Mouse (Mus musculus) heart, adult 8-10 months (tissue): ENCODE measurements around the gene Unc79. TPM values are rescaled to one million over a fixed set of nuclear protein-coding genes. Genes with fewer than 3 reads are reported as not detected.

ENCODE experiments used
- DNase-seq: peaks from one replicate; pipeline ENCODE4 v3.0.0; 2022; ENCODE audit warnings: low spot score
- total RNA-seq, 4 experiments: library from RNA; stranded (reverse); gene quantifications; 2 replicates each; pipeline ENCODE4 v1.2.4; 2022

Gene Unc79
- total RNA-seq, 4 experiments from 2014 or later = 0.06 to 0.08 TPM; not detected in 2

DNA sequence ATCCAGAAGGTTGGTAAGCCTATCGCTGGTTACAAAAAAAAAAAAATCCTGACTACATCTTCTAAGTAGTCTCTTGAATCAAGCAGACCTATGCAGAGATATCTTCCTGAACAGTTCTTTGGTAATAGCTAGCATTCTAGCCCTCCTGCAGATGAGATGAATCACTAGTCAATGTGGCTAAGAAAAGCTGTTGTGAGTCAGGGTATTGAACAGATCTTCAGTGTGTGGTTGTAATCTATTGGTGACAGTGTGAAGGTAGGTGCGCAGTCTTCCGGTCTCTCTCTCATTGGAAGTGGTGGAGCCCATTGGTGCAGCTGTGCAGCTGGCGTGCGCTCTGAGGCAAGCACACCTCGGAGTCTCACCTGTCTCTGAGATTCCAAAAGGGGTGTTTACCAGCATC is 180.3 kb downstream of the Unc79 start:
- DNase-seq = no peak

DNA sequence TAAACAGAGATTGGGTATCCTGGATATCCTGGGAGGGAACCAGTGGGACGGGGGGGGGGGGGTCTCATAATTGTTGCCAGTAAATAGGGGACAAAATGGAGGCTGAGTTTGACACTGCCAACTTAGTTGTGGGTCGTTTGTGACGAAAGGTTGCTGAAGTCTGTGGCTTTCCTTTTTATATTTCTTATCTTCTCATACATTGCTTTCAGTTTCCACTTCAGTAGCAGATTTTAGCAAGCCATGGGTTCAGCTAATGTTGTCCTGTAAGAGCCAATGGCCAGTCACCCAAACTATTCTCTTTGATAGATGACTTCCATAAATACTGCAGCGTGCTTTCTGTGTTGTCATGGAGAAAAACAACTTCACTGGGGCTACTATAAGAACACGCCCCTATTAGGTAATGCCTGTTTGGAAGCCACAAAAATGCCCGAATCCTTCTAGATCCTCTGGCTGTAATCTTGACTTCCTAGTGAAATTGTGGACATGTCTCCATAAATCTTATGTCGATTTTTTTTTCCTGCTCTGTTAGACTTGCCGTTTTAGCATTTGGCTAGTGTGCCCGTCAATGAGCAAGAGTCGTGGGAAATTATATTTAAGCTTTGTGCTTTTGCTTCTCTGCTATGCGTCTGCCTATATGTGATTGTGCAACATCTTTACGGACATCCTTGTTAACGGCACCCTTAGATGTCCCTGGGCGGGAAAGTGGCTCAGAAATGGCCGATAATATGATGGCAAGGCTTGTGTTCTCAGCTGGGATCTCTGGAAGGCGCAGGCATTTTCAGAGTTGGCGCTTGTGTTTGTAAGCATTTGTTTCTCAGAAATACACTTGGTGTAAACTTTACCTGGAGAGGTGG is 181.0 kb downstream of the Unc79 start:
- no peak for DNase-seq

DNA sequence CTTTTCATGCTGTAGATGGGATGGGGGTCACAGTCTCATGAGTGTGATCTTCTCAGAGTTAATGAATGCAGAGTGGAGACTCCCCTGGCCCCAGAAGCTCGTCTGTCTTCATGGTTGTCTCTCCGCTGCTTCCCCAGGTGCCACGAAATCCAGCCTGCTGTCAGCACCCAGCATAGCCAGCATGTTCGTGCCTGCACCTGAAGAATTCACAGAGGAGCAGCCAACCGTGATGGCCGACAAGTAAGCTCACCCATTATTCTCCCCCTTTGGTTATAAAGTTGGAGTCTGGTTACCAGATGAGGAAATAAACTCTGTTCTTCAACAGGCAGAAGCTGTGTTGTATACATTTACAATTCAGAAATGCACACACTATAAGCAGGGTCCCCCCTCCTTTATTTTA is 182.8 kb downstream of the Unc79 start:
- DNase-seq = no peak

DNA sequence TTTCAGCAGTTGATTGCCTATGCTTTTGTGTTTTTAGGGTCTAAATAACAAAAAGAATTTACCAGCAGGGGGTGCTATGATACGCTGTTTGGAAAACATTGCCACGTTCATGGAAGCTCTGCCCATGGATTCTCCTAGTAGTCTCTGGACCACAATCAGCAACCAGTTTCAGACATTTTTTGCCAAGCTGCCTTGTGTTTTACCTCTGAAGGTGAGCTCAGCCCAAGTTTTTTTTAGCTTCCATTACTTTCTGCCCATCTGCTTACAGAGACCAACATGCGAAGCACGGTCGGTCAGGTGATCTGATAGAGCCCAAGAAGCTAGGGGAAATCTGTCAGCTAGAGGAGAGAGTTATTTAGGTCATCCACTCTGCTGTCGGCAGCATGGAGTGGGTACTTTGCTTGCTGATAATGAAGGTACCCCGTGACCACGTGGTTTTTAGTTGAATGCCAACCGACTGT is 193.9 kb downstream of the Unc79 start:
- peak; percentile 63 for DNase-seq

DNA sequence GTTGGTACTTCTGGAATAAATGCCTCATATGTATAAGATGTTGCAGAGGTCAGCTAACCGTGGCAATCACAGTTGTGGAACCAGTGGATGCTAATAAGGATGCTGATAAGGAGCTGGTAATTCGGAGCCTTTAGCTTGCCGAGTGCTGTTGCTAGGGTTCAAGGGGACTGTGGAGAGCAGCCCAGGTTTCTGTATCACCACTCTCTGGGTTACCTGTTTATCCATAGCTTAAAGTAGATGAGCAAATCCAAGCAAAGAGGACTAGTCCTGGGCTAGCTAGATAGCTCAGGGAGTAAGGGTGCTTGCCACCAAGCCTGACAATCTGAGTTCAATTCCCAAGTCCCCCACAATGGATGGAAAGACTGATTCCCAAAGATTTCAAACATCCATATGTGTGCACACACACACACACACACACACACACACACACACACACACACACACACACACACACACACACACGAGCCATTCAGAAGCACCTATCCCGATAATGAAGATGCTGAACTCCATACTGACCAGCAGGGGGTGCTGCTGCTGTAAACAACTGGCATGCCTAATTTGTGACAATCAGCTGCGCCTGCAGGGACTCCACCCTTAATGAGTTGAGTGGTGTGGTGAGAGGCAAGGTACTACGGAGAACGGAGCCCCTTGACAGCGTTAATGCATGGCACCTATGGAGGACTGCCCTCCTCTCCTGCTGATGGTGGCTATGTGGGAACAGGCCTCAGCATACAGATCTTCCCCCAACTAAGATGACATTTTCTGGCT is 195.3 kb downstream of the Unc79 start:
- peak; percentile 33 for DNase-seq

DNA sequence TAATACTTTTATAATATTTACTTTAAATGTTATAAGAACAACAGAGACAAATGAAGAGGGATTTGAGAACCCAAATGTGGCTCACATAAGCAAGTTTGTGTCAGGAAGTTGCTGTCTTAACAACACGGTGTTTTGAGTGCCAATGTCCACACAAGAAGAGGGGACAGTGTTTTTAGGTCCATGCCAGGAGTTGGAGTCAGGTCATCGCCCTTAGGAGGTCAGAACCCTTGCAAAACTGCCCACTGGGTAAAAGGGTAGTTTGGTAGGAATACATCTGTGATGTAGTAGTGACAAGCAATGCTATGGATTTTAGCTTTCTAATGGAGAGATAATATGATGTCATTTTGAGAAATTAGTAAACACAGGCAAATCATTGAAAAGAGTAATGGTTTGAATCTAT is 201.6 kb downstream of the Unc79 start:
- no peak for DNase-seq

DNA sequence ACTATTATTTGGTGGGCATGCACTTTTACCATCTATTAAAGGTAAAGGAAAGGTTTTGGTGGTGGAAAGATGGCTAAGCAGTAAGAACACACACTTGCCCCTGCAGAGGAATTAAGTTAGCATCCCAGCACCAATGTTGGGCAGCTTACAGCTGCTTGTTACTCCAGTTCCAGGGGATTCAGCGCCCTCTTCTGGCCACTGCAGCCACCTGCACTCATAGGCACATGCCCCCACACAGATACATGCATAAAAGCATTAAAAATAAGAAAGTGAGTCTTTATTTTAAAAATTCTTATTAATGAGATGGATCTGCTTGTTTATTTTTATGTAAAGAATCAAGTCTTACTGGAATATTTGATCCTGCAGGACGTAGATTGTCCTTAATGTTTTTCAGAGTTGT is 206.3 kb downstream of the Unc79 start:
- no peak for DNase-seq

DNA sequence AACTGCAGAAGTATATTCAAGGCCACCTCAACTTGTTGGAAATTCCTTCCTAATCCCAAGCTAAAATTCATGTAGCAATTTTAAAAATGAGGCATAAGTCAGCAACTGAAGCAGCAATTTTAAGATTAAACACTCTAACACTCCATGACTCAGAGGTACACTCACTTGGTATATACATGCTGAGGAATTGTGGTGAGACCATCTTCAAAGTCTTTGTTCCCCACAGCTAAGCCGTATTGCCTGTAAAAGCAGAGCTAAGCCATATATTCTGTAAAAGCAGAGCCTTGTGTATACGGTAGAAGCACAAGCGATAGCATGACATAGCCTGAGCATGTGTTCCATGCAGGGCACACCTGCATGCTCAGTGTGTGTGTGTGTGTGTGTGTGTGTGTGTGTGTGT is 206.7 kb downstream of the Unc79 start:
- DNase-seq = no peak

DNA sequence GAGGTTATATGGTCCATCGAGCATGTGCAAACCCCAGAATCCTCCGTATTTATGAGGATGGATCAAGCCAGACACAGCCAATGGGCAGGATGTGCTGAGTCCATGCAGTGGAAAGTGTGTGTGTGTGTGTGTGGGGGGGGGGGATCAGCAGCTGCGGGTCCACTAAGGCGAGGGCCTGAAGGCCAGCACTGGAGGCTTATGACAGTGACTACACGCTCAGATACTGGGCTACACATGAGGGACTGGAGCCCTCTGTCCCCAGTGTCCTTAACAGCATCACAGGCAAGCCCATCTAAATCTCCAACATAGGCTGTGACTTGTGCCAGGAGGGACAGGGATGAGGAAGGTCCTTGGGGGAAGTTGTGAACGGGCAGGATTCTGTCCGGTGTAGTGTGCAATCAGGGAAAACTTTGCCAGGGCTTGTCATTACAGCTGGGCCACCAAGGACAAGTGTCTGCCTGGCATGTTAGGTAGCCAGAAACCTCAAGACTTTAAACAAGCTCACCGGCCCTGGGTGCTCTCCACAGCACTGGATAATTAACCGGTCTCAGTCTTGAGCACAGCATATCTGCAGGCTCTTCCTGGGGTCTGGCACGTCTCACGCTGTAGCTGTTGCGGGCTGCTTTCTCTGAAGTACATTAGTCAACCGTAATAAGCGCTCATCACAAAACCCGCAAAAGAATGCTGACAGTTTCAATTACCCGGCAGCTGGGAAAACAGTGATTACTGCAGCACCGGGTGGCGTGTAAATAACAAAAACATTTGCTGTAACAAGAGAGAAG is 208.7 kb downstream of the Unc79 start:
- DNase-seq = no peak

DNA sequence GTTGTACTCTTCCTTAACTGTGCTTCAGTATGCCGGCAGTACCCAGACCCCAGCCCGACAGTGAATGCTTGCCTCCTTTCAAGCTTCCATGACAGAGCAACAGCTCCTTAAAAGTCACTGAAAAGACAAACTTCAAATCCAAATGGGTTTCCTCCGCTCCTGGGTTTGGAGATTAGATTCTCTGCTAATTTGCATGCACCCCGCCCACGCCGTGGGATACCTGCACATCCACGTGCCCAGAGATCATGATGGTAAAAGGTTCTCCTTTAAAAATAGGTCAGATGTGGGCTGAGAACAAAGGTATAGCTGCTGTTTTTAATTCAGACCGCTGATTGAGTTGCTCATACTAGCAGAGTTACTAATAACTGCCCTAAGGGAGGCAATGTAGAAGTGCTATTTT is 210.4 kb downstream of the Unc79 start:
- no peak for DNase-seq

DNA sequence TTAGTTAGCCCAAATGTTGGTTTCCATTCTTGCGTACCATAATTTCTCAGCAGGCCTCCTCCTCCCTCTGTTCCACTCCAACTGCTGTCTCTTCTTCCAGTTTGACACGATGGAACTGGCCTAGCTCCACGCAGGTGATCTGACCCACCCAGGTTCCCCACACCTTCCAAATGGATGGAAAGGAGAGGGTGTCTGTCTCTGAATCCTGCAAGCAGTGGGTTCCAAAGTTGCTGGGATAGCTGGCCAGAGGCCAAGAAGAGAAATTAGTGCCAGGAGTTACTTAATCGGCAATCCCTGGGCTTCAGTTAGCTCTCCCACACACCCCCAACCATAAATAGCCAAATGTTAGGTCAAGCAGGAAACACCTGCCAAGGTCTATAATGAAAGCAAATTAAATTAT is 212.1 kb downstream of the Unc79 start:
- no peak for DNase-seq

DNA sequence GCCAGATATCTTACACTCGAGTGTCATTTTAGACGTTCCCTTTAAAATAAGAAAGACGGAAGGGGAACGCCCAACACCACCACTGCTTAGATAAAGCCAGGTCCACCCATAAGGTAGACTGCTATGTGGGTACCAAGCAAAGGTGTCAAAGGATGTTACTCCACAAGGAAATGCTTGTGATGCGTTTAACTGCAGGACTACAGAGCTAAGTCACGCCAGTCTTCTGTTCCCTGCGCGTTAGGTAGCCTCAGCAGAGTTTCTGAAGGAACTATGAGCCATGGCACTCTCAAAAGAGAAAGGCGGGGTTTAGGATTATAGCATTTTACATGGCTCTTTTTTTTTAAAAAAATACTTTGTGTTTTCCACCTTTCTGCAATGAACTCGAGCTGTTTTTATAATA is 214.9 kb downstream of the Unc79 start:
- DNase-seq = no peak

DNA sequence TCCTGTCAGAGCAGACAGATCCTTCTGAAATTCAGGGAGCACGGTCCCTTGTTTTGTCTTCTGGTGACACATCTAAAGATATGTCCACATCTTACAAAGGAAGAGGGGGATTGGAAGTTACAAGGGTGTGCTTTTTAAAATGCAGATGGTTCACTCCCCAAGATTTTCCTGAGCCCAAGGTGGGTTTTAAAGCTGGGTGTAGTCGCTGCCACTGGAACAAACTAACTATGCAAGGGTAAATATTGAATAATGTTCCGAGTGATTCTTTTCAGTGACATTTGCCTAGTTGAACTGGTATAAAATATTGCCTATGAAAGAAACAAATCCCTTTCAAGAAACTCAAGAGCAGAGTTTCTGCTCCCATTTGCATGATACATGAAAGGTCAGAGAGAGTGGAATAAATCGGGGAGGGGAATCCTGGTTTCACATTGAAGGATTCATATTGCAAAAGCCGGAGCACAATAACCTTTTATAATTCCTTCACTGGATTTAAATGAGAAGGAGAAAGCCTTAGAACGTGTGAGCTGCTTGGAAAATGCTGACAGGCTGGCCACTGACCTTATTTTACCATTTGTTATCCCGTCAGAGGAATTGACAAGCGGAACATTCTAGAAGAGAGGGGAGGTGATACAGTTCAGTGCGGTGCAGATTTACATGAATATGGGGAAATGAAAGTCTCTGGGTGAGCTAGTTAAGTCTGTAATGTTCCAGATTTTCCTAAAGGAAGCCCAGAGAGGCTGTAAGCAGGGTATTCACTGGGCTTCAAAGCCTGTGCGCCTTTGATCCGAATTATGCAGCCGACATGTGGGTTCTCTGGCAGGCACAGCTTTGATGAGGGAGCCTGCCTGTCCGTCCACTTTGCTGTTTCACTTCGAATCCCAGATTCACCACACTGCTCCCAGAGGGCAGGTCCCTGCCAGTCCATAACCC is 215.7 kb downstream of the Unc79 start:
- no peak for DNase-seq

DNA sequence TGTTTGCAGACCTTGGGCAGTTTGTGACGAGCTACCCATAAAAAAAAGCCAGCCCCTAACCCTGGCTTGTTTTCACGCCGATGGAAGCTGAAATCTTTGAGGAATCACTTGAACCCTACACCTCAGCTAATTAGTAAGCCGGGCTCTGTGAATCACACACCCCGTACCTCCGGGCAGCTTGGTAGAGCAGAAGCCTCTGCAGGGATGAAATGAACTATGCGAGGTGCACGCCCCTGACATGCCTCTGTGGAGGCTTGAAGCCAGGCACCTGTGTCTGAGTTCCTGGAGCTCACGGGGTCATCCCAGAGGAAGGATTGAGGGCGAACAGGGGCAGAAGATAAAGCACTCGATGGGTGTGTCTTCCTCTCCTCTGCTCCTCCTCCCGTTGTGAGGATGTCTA is 220.2 kb downstream of the Unc79 start:
- DNase-seq = no peak

DNA sequence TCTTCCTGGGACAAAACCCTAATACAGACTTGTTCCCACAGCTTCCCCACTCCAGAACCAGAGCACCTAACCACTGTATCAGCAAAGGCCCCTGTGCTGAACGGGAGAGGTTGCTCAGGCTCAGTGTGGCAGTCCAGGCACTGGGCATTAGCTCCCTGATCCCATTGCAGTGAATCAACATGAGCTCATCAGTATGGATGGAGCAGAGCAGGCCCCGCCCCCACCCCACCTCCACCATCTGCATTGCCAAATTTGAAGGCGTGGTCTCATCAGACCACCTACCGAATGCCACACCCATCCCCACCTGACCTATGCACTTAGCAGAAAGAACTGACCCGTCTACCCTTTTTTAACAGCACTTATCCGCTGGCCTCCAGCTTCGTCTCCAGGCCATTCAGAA is 234.4 kb downstream of the Unc79 start:
- DNase-seq = no peak

DNA sequence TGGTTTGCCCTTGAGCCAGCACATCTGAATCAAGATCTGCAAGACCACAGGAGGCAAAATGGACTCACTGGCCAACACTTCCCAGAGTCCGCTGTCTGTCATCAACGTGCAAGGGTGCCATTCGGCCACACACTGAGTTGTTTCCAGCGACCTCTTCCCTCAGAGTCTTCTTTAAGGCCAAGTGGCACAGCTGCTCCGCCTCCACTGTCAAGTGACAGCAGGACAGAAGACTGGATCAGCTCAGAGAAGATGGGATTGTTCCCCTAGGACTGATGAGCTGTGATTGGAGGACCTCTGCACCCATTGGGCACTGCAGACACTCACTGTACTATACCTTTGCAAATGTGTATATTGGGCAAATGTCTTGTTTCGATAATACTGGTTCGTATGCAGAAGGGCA is 238.4 kb downstream of the Unc79 start:
- no peak for DNase-seq

DNA sequence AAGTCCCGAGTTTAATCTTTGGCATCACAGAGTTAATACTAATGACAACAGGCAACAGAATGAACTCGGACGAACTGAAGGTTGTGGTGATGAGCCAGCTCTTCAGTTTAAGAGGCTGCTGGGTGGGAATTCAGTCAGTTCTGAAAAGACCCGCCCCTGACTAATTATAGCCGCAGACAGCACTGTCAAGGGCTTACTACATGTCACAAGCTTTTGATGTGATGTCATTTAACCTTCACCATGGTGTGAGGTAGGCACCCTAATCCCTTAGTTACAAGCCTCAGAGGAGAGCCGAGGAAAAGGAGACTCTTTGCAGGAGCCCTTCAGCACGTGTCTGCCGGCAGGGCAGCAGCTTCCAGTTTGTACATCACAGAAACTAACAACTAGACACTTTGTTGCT is 239.6 kb downstream of the Unc79 start:
- peak; percentile 13 for DNase-seq

DNA sequence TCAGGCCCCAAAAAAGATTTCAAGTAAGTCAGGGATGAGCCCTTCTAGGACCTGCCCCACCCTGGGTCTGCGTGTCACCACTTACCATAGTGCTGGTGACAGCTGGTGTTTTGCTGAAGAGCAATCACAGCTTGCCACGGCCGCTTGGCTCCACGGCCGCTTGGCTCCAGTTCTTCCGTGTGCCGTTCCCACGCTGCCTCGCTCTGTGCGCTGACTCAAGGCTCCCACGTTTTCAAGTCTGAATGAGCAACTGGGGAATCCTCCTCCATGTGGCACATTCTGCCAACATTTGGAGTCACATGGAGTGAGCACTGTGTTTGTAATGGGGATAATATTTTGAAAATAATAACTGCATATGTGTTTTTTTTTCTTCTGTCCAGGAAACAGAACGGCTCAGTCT is 241.1 kb downstream of the Unc79 start:
- peak; percentile 0 for DNase-seq

DNA sequence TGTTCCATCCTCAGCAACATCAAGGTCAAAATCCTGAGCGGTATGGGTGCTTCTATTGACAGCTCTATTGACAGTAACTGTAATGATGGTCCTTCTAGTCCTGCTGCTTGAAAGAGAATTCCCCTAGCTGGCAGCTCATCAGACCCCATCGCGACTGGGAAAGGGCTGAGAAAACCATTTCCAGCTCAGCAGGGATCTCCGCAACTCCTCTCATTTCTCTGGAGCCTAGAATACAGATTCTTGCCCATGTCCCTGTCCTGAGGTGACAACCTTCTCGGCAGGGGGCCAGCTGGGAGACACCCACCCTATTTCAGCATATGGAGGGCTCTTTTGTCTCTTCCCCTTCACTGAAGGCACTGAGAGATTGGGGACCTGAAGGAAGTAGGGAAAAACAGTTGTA is 244.3 kb downstream of the Unc79 start:
- DNase-seq = no peak

DNA sequence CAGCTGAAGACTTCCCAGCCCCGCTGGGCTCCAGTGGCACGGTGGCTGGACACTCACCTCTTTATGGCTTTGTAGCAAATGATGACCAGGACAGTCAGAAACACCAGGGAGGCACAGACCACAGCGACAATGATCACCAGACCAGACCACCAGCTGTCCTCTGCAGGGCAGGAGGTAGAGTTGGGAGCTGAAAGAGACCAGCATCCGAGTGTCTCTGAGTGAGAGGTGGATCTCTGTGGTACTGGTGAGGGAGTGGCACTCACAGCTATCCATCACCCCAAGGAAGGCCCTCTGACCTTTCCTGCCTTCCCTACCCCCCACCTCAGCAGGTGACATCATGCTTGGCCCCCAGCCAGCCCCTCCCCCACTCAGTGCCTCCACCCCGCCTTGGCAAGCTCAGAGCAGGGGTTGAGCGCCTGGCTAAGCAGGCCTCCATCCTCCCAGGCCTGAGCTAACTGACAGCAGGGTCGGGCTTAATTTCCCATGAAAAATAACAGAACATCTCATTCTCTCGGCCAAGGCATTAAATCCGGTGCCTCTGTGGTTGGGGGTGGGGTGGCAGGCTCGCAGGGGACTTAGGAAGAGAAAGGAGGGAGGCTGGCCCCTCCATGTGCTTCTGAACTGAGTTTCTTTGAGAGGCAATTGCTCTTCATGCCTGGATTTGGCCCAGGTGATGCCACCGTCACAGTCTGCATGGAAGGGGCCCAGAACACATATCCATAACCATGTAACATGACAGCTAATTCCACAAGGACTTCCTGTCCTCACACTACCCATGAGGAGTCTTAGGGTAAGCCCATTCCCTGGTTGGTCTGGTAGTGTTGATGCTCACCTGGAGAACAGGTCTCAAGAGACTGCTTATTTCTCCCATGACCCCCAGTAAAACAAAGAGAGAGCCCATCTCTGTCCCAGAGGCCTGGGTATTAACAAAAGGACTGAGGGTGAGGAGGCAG is 254.2 kb downstream of the Unc79 start:
- no peak for DNase-seq
